Mouse (Mus musculus) intestine, embryonic 14.5 days (tissue): ENCODE measurements at regions not wholly inside any gene's neighbourhood (a gene's known extent, or its start where the extent isn't known, plus 50 kb on each side); places are given as distances from the start of the nearest gene placed in this dataset.

Source experiments
- ATAC-seq: fragments of 200-750 bp; cut with Nextera tagmentation; replicated peaks from 2 replicates; pipeline ENCODE4 v1.8.0; 2017; ENCODE audit warnings: low read depth, moderate number of reproducible peaks, moderate TSS enrichment, moderate library complexity; ENCODE audit not compliant: low FRiP score, low TSS enrichment
- DNase-seq: peaks from one replicate; pipeline ENCODE4 v3.0.0-alpha.2; 2018; ENCODE audit warnings: low spot score
- H3K27ac ChIP-seq: fragments of 300-500 bp; sonication (generic); 2 replicates; pipeline ENCODE4 v1.5.1; 2014; ENCODE audit warnings: low read depth, mild to moderate bottlenecking, control low read depth
- H3K27me3 ChIP-seq: fragments of 300-500 bp; sonication (generic); replicated peaks from 2 replicates; pipeline ENCODE4 v1.6.1; 2014; ENCODE audit warnings: low read length, control low read depth; ENCODE audit not compliant: control insufficient read depth, insufficient read depth
- H3K36me3 ChIP-seq: fragments of 300-500 bp; sonication (generic); 2 replicates; pipeline ENCODE4 v1.6.1; 2014; ENCODE audit warnings: low read length, control low read depth; ENCODE audit not compliant: control insufficient read depth, insufficient read depth
- H3K4me1 ChIP-seq: fragments of 300-500 bp; sonication (generic); replicated peaks from 2 replicates; pipeline ENCODE4 v1.6.1; 2014; ENCODE audit warnings: low read length, control low read depth, mixed read lengths; ENCODE audit not compliant: control insufficient read depth, insufficient read depth
- H3K4me2 ChIP-seq: fragments of 300-500 bp; sonication (generic); 2 replicates; pipeline ENCODE4 v1.6.1; 2014; ENCODE audit warnings: low read length
- H3K4me3 ChIP-seq: fragments of 300-500 bp; sonication (generic); 2 replicates; pipeline ENCODE4 v1.5.1; 2014; ENCODE audit warnings: low read depth, low read length, control low read depth, mixed read lengths
- H3K9ac ChIP-seq: fragments of 300-500 bp; sonication (generic); 2 replicates; pipeline ENCODE4 v1.6.1; 2014; ENCODE audit warnings: mild to moderate bottlenecking, low read length
- H3K9me3 ChIP-seq: fragments of 300-500 bp; sonication (generic); 2 replicates; pipeline ENCODE4 v1.6.1; 2016; ENCODE audit warnings: low read length, control low read depth; ENCODE audit not compliant: control insufficient read depth
- WGBS: fragments of 180-500 bp; shearing (Covaris S2); extraction: QIAGEN DNeasy Blood & Tissue Kit; methylation state at CpG from one replicate; pipeline ENCODE4 v1.1.7; 2014; 5-methylcytosine and 5-hydroxymethylcytosine counted together

- no peaks in the 10 kb centered on the region for H3K9me3 ChIP-seq
- no peak overlapping the region for H3K27ac ChIP-seq
- no peaks in the 10 kb centered on the region for H3K36me3 ChIP-seq
- H3K27me3 ChIP-seq: no peaks in the 10 kb centered on the region
- no peak for DNase-seq
- 45% methylated on average over 3 of the region's 3 CpGs for WGBS
- H3K4me2 ChIP-seq: no peak overlapping the region
- no peaks in the 10 kb centered on the region for H3K4me1 ChIP-seq
- H3K9ac ChIP-seq: no peak overlapping the region
- ATAC-seq: no peak
- H3K4me3 ChIP-seq: no peak overlapping the region
Observed at GRCm38 (mm10) chr1:190044036-190044435, 121.9 kb upstream of the Smyd2 start.

- Histone ChIP-seq H3K4me3 (no peak overlapping the region), H3K36me3 (no peaks in the 10 kb centered on the region), H3K9me3 (no peaks in the 10 kb centered on the region), H3K27ac (no peak overlapping the region), H3K9ac (no peak overlapping the region), H3K4me1 (peaks cover 5% of the 10 kb centered on the region; the same call in 1 of the 2 replicates), H3K4me2 (no peak overlapping the region), H3K27me3 (no peaks in the 10 kb centered on the region)
- ATAC-seq: no peak
- 87% methylated on average over 10 of the region's 10 CpGs for WGBS
- no peak for DNase-seq
Observed at GRCm38 (mm10) chr1:190043156-190043555, 121.0 kb upstream of the Smyd2 start.

DNA sequence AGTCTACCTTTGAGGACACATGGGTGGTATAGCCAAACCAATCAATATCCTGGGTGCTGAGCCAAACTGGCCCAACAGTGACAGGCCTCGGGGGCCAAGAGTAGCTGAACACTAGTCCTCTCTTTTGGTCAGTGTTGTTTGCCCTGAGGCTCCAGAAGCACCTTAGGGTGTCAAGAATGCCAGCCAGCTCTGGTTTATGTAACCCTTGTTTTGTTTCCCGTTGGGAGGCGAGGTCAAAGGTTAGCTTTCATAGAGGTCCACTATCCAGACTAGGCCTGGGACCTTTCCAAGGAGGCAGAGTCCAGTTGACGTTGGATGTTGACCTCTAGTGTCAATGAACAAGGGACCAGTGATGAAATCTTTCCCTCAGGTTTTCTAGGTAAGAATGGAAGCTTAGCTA is 120.0 kb upstream of the Smyd2 start:
- Histone ChIP-seq H3K4me3 (no peak overlapping the region), H3K4me2 (no peak overlapping the region), H3K36me3 (no peaks in the 10 kb centered on the region), H3K27me3 (no peaks in the 10 kb centered on the region), H3K27ac (no peak overlapping the region), H3K9ac (no peak overlapping the region), H3K9me3 (no peaks in the 10 kb centered on the region), H3K4me1 (peaks cover 9% of the 10 kb centered on the region; the same call in 1 of the 2 replicates)
- no peak for ATAC-seq
- 64% methylated on average over 4 of the region's 4 CpGs for WGBS
- DNase-seq: no peak

- Histone ChIP-seq H3K9ac (no peak overlapping the region), H3K36me3 (no peaks in the 10 kb centered on the region), H3K27ac (no peak overlapping the region), H3K27me3 (no peaks in the 10 kb centered on the region), H3K4me2 (no peak overlapping the region), H3K9me3 (no peaks in the 10 kb centered on the region), H3K4me1 (peaks cover 9% of the 10 kb centered on the region; the same call in 1 of the 2 replicates), H3K4me3 (no peak overlapping the region)
- DNase-seq (no peak), ATAC-seq (no peak)
- 47% methylated on average over 7 of the region's 7 CpGs for WGBS
Observed at GRCm38 (mm10) chr1:190041096-190041706, 119.0 kb upstream of the Smyd2 start.

GRCm38 (mm10) chr1:190038046-190038445 is 115.9 kb upstream of the Smyd2 start:
- no peaks in the 10 kb centered on the region for H3K27me3 ChIP-seq
- DNase-seq: no peak
- H3K9me3 ChIP-seq: no peaks in the 10 kb centered on the region
- H3K36me3 ChIP-seq: no peaks in the 10 kb centered on the region
- H3K4me1 ChIP-seq: peaks cover 9% of the 10 kb centered on the region; the same call in 1 of the 2 replicates
- ATAC-seq: no peak
- no peak overlapping the region for H3K4me2 ChIP-seq
- no peak overlapping the region for H3K9ac ChIP-seq
- no peak overlapping the region for H3K4me3 ChIP-seq
- 16% methylated on average over 5 of the region's 5 CpGs for WGBS
- no peak overlapping the region for H3K27ac ChIP-seq

DNA sequence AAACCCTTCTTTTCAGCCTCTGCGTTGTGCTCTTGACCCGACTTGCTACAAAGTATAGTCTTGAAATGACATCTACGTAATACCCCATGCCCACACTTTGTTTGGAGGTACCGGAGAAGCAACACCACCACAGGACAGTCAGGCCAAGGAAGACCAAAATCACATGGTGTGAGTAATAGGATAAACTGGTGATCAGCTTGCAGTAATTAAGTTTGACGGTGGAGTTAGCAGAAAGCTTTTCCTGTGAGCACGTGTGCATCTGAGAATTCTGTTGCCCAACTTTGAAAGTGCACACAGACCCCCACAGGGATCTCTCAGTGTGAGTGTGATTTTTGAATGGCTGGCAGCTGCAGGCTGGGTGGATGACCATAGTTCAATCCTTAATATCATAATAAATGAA is 114.6 kb upstream of the Smyd2 start:
- H3K4me1 ChIP-seq: peaks cover 9% of the 10 kb centered on the region; the same call in 1 of the 2 replicates
- no peaks in the 10 kb centered on the region for H3K9me3 ChIP-seq
- H3K27me3 ChIP-seq: no peaks in the 10 kb centered on the region
- ATAC-seq: no peak
- H3K4me2 ChIP-seq: no peak overlapping the region
- H3K4me3 ChIP-seq: no peak overlapping the region
- H3K27ac ChIP-seq: no peak overlapping the region
- no peak for DNase-seq
- 78% methylated on average over 6 of the region's 6 CpGs for WGBS
- no peaks in the 10 kb centered on the region for H3K36me3 ChIP-seq
- H3K9ac ChIP-seq: no peak overlapping the region

DNA sequence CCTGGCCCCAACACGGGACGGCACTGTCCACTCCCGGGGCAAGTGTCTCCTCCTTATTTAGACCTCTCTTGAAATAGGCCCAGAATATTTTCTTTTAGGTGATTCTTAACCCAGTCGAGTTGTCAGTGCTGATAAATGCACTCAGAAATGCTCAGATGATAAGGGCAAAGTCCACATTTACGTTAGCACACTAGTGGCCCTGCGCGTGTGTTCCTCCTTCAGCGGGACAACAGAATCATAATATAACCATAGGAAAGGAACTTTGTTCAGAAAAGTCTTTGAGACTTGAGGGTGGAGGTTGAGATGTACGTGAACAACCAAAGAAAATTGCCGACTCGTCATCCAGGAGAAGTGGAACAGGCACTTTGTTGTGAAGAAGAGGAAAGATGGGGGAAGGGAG is 113.8 kb upstream of the Smyd2 start:
- DNase-seq (no peak), ATAC-seq (no peak)
- Histone ChIP-seq H3K27me3 (no peaks in the 10 kb centered on the region), H3K27ac (no peak overlapping the region), H3K36me3 (no peaks in the 10 kb centered on the region), H3K9me3 (no peaks in the 10 kb centered on the region), H3K4me3 (no peak overlapping the region), H3K9ac (no peak overlapping the region), H3K4me1 (peaks cover 9% of the 10 kb centered on the region; the same call in 1 of the 2 replicates), H3K4me2 (no peak overlapping the region)
- WGBS: 77% methylated on average over 11 of the region's 11 CpGs

DNA sequence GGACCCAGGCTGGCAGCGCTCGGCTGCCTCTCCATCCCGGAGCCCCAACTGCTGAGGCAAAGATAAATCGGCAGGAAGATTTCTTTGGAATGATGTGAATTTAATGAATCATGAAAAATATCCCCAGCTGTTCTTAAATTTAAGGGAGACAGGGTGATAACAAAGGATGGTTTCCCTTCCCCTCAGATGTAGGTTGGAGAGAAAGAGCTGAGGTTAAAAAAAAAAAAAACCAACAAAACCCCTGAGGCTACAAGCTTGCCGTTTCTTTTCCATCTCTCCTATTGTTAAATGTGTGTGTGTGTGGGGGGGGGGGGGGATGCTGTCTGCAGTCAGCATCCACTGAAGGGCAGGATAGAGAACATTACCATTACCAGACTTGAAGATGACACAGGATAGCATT is 111.9 kb upstream of the Smyd2 start:
- H3K27ac ChIP-seq: no peak overlapping the region
- H3K4me3 ChIP-seq: no peak overlapping the region
- H3K4me1 ChIP-seq: peaks cover 9% of the 10 kb centered on the region; the same call in 1 of the 2 replicates
- no peak overlapping the region for H3K9ac ChIP-seq
- H3K27me3 ChIP-seq: no peaks in the 10 kb centered on the region
- H3K4me2 ChIP-seq: no peak overlapping the region
- no peaks in the 10 kb centered on the region for H3K9me3 ChIP-seq
- H3K36me3 ChIP-seq: no peaks in the 10 kb centered on the region
- WGBS: 64% methylated on average over 5 of the region's 5 CpGs
- no peak for DNase-seq
- no peak for ATAC-seq

GRCm38 (mm10) chr1:190027536-190027935 is 105.4 kb upstream of the Smyd2 start:
- ATAC-seq: no peak
- H3K4me2 ChIP-seq: no peak overlapping the region

More at GRCm38 (mm10) chr1:190027536-190027935, 105.4 kb upstream of the Smyd2 start:
- Histone ChIP-seq H3K4me1 (0 out of 2 replicates have a peak, but pooled peaks cover 4% of the 10 kb centered on the region), H3K9me3 (no peaks in the 10 kb centered on the region), H3K9ac (no peak overlapping the region), H3K27me3 (no peaks in the 10 kb centered on the region), H3K27ac (no peak overlapping the region), H3K36me3 (no peaks in the 10 kb centered on the region), H3K4me3 (no peak overlapping the region)
- DNase-seq: no peak
- 21% methylated on average over 8 of the region's 8 CpGs for WGBS
